Mouse (Mus musculus): ENCODE results near the gene 4930438A08Rik.
"Not testable (repeated sequence)": the region's sequence is repeated elsewhere in the genome, so short reads cannot be mapped to it uniquely, and the experiment has no call there.

Gene 4930438A08Rik

DNA sequence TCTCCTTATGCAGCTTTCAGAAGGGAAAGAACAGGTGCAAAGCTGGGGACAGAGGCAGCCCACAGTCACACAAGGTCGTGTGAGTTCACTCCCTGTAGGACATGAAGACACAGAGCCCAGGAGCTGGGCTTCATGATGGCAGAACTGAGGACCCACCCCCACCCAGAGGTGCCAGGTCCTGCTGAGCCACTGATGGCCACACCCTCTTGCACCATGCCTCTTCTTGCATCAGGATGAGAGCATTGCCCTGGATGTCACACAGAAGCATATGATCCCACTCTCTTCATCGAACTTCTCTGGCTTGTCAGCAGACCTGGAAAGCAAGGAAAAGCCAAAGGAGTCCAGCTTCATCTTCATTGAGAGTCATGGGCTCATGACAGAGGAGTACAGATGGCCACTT lies at the start of gene 4930438A08Rik:
Gene 4930438A08Rik (plus strand): TSS at position 228 of the 400 bp plus-strand sequence.
- DNase-seq (ENCODE audit: low spot score) = no peak

DNA sequence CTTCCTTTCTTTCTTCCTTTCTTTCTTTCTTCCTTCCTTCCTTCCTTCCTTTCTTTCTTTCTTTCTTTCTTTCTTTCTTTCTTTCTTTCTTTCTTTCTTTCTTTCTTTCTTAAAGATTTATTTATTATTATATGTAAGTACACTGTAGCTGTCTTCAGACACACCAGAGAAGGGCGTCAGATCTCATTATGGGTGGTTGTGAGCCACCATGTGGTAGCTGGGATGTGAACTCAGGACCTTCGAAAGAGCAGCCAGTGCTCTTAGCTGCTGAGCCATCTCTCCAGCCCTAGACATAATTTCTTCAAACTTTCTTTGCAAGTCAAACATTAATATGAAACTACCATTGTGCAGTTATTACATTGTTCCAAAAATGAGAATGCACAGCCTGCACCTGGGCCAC lies 49.7 kb upstream of the 4930438A08Rik start:
- not testable (repeated sequence) for DNase-seq (ENCODE audit: low spot score)

DNA sequence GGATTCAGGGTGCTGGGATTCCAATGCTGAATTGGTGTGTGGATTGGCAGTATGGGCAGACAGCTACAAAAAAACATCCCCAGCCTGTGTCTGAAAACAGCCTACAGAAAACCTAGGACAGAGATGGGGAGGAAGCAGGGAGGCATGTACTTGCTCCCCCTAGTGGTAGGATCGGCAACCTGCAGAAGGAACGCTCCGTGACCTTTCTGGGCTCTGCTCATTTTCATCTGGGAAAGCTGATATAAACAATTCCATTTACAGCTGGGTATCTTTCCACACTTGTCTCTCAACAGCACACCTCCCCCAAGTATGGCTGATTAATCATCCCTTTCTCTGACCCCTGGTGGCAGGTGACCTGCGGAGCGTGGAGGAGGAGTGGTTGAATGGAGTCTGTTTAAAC lies 48.9 kb upstream of the 4930438A08Rik start:
- peak; percentile 79 for DNase-seq (ENCODE audit: low spot score)

DNA sequence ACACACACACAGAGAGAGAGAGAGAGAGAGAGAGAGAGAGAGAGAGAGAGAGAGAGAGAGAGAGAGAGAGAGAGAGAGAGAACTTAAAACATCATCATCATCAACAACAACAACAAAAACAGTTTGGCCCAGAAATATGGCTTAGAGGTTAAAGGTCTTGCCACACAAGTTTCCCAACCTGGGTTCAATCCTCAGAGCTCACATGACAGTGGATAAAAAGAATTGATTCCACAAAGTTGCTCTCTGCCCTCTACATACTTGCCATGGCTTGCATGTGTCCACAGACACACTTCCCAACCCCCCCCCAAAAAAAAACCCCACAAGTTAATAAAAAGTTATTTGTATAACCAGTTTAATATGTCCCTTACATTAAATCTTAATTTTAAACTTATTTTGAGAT lies 48.2 kb upstream of the 4930438A08Rik start:
- DNase-seq (ENCODE audit: low spot score) = no peak

DNA sequence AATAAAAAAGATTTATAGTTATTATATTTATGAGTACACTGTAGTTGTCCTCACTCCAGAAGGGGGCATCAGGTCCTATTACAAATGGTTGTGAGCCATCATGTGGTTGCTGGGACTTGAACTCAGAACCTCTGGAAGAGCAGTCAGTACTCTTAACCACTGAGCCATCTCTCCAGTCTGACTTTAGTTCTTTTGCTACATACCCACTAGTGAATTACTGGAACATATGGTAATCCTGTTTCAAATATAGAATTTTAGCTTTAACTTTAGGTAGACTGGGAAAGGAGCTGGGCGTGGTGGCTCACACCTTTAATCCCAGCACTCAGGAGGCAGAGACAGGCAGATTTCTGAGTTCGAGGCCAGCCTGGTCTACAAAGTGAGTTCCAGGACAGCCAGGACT lies 46.6 kb upstream of the 4930438A08Rik start:
- not testable (repeated sequence) for DNase-seq (ENCODE audit: low spot score)

DNA sequence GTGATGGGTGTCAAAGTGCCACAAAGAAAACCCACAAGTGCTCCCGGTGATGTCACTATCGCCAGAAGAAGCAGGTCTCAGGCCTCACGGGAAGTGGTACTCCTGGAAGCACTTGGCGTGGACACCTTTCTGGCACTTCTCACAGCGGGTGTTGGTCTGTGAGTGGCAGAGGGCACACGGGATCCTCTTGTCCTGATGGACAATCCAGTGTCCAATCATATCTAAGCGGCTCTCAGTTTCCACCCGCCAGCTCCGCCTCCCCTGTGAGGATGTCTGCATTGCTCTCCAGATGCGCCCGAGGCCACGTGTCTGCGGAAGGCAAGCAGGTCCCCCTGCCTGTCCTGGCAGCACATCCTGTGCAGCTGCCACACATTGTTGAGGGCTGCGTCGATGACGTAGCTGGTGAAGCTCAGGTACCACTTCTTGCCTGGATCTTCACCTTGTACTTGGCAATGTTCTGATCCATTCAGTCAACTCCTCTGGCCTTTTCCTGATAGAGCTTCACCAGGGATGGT lies 44.1 kb upstream of the 4930438A08Rik start:
- DNase-seq (ENCODE audit: low spot score) = no peak

DNA sequence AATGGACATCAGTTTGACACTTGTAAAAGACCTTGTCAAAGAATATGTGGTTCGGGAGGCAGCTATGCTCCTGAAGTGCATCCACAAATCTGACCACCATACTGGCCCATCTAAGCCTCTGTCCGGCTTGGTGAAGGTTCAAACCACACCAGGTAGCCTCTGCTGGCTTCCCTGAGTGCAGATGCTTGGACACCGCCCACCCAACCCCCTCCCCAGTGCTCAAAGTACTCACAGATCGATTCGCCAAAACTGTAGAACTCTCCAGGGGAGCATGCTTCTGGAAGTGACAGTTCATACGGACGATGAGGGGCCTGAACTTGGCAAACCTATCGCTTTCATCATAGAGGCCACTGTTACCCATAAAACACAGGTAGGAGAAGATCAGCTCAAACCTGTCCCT lies 43.4 kb upstream of the 4930438A08Rik start:
- no peak for DNase-seq (ENCODE audit: low spot score)

DNA sequence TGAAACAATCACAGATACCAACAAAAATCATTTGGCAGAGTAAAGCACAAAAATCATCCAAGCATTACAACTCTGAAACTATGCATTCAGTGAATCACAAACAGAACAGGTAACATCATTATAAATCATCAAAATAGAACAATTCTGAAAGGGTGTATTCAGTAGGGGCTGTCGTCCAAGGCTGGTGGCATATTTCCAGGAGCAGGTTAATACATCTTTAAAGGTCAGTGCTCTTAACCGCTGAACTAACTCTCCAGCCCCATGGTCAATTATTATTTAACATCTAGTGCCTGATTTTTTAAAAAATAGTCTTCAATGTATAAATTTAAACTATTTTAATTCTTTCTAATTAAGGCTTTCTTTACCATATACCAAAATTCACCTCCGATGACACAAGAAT lies 40.0 kb upstream of the 4930438A08Rik start:
- DNase-seq (ENCODE audit: low spot score) = not testable (repeated sequence)

DNA sequence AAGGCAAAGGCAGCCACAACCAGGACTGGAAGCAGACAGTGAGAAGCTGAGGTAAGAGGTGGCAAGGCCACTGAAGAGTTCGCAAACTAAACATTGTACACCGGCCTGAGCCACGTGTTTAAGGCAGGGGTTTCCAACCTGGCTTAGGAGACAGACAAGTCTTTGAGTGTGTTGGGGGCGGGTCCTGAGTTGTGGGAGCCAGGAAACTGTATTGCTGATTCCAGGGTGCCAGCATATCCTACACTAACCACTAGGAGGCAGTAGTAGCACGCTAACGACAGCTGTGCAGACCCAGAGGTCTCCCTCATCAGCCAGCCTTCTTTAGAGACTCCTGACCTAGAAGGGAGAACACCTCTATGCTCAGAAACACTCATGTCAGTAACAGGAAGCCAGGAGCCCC lies 39.4 kb upstream of the 4930438A08Rik start:
- peak; percentile 41 for DNase-seq (ENCODE audit: low spot score)

DNA sequence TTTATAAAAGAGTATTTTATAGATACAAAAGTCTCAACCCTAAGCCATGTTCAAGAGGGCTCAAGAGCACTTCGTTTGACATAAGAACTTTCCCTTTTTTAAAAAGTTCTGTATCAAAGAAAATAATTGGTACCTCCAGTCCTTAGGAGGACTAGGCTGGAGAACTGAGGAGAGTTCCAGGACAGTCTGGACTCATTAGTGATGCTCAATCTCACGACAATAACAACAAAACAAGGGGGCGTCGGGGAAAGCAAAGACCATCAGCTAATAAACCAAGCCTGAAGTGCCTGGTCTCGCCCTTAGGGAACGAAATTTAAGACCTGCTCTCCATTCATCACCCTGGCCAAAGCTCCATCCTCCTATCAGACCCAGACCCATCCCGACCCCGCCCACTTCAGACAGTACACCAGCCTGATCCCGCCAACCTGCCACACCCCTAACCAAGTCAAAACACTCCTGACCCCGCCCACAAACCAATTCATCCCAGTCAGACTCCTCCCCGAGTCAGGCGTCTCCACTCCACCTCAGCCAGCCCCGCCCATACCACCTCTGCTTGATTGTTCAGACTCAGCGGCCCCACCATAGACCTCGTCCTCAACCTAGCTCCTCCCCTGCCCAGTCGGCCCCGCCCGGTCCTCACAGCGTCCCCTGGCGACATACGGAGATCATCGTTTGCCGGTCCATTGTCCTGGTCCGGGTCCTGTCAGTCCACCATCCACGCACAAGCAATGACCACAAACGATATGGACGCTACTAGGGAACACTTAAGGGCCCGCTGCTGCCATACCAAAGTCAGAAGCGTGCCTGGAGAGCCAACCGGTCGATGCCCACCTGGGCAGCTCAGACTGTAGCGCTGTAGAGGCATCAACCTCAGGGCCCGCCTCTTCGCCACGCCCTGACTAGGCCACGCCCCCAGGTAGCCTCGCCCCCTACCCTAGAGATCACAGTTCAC lies 35.5 kb upstream of the 4930438A08Rik start:
- peak; percentile 78 for DNase-seq (ENCODE audit: low spot score)

DNA sequence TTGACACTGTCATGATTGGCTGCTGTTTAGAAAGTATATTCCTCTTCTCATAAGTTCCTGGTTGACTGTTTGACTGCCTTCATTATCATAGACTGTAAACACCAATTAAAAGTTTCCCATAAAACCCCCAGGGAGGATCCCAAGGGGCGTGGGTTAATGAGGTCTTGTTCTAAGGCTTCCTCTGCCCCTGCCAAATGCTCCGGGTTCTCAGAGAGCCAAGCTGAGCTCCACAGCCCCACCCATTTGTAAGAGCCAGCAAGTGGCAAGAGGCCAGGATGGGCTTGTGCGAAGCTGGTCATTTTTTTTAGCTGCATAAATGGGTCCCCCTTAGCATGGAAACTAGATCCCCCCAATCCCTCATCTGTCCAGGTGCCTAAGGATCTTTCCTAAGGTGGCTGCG lies 27.3 kb upstream of the 4930438A08Rik start:
- peak; percentile 21 for DNase-seq (ENCODE audit: low spot score)

DNA sequence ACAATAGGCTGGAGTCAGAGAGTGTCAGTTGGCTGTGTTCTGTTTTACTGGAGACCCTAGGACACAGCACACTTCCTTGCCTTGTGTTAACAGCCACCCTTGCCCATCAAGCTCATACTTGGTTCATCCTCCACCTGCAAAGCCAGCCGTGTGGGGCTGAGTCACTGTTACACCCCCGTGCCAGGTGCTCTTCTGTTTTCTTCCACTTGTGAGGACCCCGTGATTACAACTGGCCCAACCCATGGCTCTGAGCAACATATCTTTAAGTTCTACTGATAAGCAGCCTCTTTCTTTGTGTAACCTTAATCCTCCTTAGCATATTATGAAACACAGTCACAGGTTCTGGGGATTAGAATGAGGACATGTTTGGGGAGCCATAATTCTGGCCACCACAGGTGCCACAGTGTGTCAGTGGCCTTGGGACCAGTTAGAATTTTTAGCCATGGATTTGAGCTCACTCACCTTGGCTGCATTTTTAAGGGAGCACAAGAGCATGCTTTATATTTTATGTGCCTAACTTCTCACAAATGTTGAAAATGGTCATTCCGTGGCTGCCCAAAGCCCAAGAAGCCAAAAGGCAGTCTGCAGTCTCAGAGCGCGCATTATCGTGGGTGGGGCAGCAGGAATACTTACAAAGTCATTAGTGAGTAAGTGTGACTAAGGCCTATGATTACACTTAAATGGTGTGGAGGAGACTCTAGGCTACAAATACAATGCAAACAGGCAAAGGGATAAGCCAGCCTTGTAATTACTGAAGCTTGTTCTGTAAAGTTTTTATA lies 25.2 kb upstream of the 4930438A08Rik start:
- no peak for DNase-seq (ENCODE audit: low spot score)

DNA sequence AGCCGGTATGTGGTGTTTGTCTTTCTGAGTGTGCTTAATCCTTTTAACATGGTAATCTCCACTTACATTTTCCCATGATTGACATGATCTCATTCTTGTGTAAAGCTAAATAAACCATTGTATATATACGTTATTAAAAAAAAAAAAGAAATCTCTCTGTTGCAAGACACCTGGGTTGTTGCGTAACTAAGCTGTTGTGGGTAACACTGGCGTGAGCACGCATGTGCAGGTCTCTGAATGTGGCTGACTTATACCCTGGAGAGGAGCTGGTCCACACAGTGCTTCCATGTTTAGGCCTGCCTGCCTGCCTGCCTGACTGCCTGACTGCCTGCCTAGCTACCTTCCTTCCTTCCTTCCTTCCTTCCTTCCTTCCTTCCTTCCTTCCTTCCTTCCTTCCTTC lies 24.0 kb upstream of the 4930438A08Rik start:
- no peak for DNase-seq (ENCODE audit: low spot score)

DNA sequence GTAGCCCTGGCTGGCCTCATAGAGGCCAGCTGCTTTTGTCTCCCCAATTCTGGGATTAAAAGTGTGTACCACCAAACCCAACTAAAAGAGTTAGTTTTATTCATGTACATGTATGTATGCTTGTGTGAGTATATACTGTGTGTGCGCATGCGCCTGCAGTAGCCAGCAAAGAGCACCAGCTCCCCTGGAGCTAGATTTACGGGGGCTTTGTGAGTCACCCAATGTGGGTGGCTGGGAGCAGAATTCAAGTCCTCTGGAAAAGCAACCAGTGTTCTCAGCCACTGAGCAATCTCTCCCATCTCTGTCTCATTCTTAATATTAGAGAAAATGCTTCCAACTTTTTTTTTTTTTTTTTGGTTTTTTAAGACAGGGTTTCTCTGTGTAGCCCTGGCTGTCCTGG lies 20.2 kb upstream of the 4930438A08Rik start:
- DNase-seq (ENCODE audit: low spot score) = no peak

DNA sequence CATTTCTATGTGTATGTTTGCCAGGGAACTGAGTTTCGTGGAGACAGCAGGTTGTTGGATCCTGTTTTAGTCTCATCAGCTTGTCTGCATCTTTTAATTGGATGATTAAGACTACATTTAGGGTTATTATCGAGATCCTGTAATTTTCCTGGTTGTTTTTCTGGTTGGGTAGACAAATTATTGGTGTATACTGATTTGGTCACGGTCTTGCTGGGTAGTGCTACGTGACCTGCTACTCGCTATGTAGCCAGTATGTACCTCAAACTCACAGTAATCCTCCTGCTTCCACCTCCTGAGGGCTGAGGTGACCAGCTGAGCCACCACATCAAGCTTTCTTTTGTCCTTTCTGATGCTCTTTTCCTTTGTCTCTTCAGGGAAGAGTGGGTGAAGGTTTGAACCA lies 16.8 kb upstream of the 4930438A08Rik start:
- no peak for DNase-seq (ENCODE audit: low spot score)

DNA sequence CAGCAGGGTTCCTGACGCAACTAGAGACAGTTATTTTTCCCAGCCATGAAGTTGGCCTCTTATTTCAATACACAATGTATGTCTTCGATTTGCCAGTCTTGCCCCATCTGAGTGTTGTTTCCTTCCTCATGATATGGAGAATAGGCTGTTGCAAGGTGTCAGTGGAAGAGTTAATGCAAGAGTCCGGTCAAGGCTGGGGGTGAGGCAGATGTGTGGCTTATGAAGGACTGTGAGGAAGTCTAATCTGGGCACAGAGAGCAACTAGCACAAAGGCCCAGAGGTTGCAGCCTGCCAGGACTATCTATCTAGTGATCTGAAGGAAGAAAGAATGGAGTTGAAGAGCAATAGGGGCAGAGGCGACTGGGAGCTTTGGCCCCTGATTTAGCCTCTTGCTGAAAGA lies 14.4 kb upstream of the 4930438A08Rik start:
- no peak for DNase-seq (ENCODE audit: low spot score)

DNA sequence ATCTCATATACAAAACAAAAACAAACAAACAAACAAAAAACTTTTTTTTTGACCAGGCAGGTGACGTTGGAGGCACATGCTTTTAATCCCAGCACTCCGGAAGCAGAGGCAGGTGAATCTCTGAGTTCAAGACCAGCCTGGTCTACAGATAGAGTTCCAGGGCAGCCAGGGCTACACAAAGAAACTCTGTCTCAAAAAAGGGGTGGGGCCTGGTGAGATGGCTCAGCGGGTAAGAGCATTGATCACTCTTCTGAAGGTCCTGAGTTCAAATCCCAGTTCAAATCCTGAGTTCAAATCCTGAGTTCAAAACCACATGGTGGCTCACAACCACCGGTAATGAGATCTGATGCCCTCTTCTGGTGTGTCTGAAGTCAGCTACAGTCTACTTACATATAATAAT lies 12.8 kb upstream of the 4930438A08Rik start:
- no peak for DNase-seq (ENCODE audit: low spot score)

DNA sequence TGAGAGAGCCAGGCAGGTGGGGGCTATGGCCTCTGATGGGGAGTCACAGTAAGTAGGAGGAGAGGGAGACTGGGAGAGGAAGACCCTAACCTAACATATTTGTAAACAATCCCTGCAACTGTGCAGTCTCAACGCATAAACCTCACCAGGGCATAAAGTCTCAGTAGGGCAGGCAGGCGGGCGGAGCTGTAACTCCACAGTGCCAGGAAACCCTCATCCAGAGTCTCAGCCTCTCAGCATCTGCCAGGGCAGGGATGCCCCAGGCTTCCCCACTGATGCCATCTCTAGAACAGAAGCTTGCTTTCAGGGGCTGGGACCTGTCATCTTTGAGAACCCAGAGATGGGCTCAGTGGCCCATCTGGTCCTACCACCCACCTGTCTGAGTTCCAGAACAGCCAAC lies 12.3 kb upstream of the 4930438A08Rik start:
- DNase-seq (ENCODE audit: low spot score) = no peak

DNA sequence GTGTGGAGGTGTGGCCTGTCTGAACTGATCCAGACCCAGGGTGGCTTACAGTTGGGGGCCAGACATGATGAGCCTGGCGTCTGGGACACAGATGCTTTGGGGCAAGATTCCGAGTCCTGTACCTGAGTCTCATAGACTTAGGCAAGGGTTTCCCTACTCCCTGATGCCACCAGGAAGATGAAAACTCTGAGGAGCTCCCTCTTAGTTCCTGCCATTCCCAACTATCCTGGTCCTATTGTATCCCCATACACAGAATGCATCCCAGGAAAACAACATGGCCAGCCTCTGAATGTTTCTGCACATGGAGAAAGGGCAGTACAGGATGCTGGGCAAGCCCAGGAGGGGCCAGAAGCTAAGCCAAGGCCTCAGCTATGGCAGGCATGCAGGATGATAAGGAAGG lies 11.1 kb upstream of the 4930438A08Rik start:
- DNase-seq (ENCODE audit: low spot score) = no peak

DNA sequence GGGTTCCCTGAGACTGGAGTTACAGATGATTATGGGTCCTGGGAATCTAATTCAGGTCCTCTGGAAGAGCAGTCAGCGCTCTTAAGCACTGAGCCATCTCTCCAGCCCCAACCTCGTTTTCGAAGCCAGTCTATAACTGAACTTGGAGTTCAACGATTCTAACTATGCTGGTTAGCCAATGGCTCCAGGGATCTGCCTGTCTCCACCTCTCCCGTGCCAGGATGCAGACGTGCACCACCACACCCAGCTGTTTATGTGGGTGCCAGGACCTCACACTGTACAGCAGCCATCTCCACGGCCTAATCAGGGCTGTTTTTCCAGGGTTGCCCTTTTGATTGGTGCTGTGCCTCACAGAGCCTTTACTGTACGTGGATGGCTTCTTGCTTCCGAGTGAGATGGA lies 10.1 kb upstream of the 4930438A08Rik start:
- no peak for DNase-seq (ENCODE audit: low spot score)

DNA sequence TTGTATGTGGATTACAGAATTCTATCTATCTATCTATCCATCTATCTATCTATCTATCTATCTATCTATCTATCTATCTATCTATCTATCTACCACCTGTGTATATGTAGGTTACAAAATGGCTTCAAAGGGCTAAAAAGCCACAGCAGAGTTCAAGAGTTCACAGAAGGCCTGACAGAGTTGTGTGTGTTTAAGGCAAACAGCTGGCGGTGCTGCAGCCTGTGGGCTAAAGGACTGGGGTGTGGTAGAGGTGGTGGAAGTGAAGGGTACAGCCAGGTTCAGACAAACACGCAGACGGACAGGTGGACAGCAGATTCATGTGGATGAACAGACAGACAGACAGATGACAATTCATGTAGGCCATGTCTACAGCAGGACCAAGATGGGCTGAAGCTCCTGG lies 6.3 kb upstream of the 4930438A08Rik start:
- DNase-seq (ENCODE audit: low spot score) = no peak

DNA sequence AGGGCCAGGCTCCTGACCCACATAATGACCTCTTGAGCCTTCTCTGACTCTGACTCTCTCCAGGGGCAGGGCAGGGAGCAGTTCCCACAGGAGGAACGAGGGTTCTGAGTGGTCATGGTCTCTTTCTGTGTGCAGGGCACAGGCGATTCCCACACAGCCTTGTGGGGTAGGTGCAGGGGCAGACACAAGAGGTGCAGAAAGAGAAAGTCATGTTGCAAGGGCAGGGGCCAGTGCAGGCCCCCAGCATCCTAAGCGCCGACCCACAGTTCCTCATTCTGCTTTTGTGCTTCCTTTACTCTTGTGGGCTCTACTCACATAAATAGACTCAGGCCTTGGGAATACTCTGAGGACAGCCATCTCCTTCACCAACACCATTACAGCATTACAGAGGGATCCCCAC lies 1.2 kb downstream of the 4930438A08Rik start:
- no peak for DNase-seq (ENCODE audit: low spot score)

DNA sequence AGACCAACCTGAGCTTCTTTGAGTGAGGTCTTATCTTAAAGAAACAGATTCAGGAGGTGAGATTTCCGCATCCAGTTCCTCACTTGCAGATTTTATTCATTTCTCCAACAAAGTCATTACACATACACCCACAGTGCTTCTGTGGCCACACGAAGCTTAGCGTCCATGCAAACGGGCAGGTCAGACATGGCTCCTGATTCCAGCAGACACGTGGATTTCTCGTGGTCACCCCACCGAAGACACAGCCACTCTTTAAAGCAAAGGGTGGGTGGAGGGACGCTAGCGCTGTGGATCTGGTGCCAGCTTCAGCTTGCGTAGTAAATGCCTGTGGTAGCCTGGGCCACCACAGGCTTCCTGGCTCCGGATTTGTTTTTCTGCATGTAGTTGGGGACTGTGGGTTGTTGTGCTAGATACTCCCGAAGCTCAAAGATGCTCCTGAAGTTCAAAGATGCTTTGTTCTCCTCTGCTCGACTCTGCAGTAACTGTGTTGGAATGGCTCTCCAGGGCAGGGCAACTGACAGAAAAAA lies 7.4 kb downstream of the 4930438A08Rik start:
- no peak for DNase-seq (ENCODE audit: low spot score)

Data from lung, postnatal 25 days (tissue).